Mouse (Mus musculus) gastrocnemius, postnatal 14 days (tissue): ENCODE measurements around the gene 1110032F04Rik. TPM values are rescaled to one million over a fixed set of nuclear protein-coding genes. Genes with fewer than 3 reads are reported as not detected.

Source experiments
- DNase-seq: peaks from one replicate; pipeline ENCODE4 v3.0.0; 2021; ENCODE audit warnings: mixed read lengths
- intact Hi-C: fragments of 180-260 bp; cut with DNase I; formaldehyde crosslinking; loops from one replicate; pipeline ENCODE4 v1.15.1; 2025; ENCODE audit warnings: low total_unique reads
- total RNA-seq, 2 experiments: library from RNA; stranded (reverse); gene quantifications; 2 replicates each; pipeline ENCODE4 v1.2.3; 2021

1110032F04Rik gene
- total RNA-seq, 2 experiments from 2014 or later, result 0.13 to 0.55 TPM

DNA sequence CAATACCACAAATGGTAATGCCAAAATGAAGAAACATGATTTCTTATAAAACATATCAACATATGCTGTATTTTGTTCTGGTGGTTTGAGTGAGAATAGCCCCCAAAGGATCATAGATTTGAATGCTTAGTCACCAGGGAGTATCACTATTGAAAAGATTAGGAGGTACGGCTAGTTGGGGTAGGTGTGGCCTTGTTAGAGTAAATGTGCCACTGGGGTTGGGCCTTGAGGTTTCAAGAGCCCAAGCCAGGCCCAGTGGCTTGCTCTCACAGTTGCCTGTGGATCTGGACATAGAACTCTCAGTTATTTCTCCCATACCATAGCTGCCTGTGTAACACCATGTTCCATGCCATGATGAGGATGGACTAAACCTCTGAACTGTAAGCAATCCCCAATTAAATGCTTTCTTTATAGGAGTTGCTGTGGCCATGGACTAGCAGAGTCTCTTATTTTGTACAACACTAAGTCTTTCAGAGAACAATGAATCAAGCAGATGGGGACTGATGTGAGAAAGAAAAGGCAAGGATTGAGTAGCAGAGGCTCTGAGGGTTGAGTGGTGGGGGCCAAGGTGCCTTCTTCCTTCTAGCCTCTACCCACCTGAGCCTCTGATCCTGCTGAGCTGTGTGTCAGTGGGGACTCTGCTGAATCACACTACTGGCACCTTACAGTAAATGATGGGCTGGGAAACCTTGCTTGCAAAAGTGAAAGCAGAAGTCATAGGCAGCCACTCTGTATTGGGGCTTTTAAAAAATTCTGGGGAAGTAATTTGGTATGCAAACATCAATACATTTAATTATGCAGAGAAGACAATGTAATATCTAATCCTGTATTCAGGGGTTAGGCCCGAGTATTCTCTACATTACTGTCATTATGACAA is 35.8 kb downstream of the 1110032F04Rik start:
- intact Hi-C loops, result no loop called here
- DNase-seq, result no peak

DNA sequence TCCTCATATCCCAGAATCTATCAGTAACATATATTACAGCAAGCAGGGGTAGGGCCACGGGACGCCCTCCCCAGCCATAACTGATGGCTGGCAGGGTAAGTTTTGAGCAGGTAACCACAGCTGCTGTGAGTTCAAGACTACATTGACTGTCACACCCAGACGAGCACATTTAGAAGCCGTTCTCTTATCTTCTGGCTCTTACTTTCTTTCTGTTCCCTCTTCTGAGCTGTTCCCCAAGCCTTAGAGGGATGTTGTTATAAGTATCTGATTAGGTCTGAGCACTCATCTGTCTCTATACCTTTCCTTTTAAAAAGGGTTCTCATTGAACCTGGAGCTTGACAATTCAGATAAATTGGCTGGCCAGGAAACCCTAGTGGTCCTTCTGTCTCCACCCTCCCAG is 38.1 kb downstream of the 1110032F04Rik start:
- intact Hi-C loops, result no loop called here
- no peak for DNase-seq

Other genes starting within 250 kb of the 1110032F04Rik start
- gene Il12a, start 178.9 kb upstream of the 1110032F04Rik start, total RNA-seq, result 1 to 10 TPM; 3.4 to 4.1 TPM
- gene Ift80, start 135.0 kb downstream of the 1110032F04Rik start, total RNA-seq, result 1 to 10 TPM; 3.4 to 4.8 TPM
- gene Smc4, start 135.2 kb downstream of the 1110032F04Rik start, total RNA-seq, result 10 to 100 TPM; 15.2 to 17.1 TPM
- gene Trim59, start 175.2 kb downstream of the 1110032F04Rik start, total RNA-seq, result 1 to 10 TPM; 3.8 to 3.9 TPM